Mouse (Mus musculus): ENCODE measurements around the gene Cdsn. TPM values are rescaled to one million over a fixed set of nuclear protein-coding genes. Genes with fewer than 3 reads are reported as not detected.
A peak's percentile ranks its signal among the peaks of the same experiment; 100 is the strongest.

The Cdsn gene
- polyA plus RNA-seq, 1 experiment from 2014 or later, result not detected

- H3K9me3 ChIP-seq, result no peaks in the 10 kb centered on the region
- H3K27ac ChIP-seq, result no peak overlapping the region
- WGBS, result 84% methylated on average over 9 of the region's 9 CpGs
- H3K27me3 ChIP-seq (ENCODE audit: poor library complexity, severe bottlenecking), result no peaks in the 10 kb centered on the region
- peaks cover 5% of the 10 kb centered on the region; the same call in 1 of the 2 replicates for H3K4me1 ChIP-seq
- no peaks in the 10 kb centered on the region for H3K36me3 ChIP-seq (replicated peaks)
- no peak for DNase-seq (ENCODE audit: extremely low spot score, low spot score)
- H3K4me3 ChIP-seq, result no peak overlapping the region
Measured at GRCm38 (mm10) chr17:35557351-35557750, 5.4 kb downstream of the Cdsn start.

- Histone ChIP-seq H3K4me3 (no peak overlapping the region), H3K9me3 (no peaks in the 10 kb centered on the region), H3K27me3 (ENCODE audit: poor library complexity, severe bottlenecking) (no peaks in the 10 kb centered on the region), H3K27ac (no peak overlapping the region), H3K4me1 (peaks cover 5% of the 10 kb centered on the region; the same call in 1 of the 2 replicates), H3K36me3 (replicated peaks) (no peaks in the 10 kb centered on the region)
- no peak for DNase-seq (ENCODE audit: extremely low spot score, low spot score)
- 63% methylated on average over 8 of the region's 8 CpGs for WGBS
Measured at GRCm38 (mm10) chr17:35558216-35558615, 6.3 kb downstream of the Cdsn start.

GRCm38 (mm10) chr17:35567150-35567549 lies 15.2 kb downstream of the Cdsn start, which contains the start of gene 2300002M23Rik:
Gene 2300002M23Rik, plus strand, starts transcription at chr17:35567450.
- Histone ChIP-seq H3K27ac (no peak within 1 kb of the TSS), H3K9me3 (no peaks in the 10 kb centered on the region), H3K4me1 (peaks cover 19% of the 10 kb centered on the region), H3K4me3 (no peak within 1 kb of the TSS), H3K36me3 (replicated peaks) (no peaks in the 10 kb centered on the region), H3K27me3 (ENCODE audit: poor library complexity, severe bottlenecking) (peaks cover 53% of the 10 kb centered on the region)
- DNase-seq (ENCODE audit: extremely low spot score, low spot score), result no peak
- WGBS, result 51% methylated on average over 3 of the region's 3 CpGs

GRCm38 (mm10) chr17:35567767-35568166 lies 15.8 kb downstream of the Cdsn start:
- Histone ChIP-seq H3K27ac (no peak overlapping the region), H3K36me3 (replicated peaks) (no peaks in the 10 kb centered on the region), H3K4me3 (no peak overlapping the region), H3K9me3 (no peaks in the 10 kb centered on the region), H3K27me3 (ENCODE audit: poor library complexity, severe bottlenecking) (peaks cover 53% of the 10 kb centered on the region), H3K4me1 (peaks cover 19% of the 10 kb centered on the region)
- DNase-seq (ENCODE audit: extremely low spot score, low spot score), result no peak
- 16% methylated on average over 9 of the region's 9 CpGs for WGBS

- DNase-seq (ENCODE audit: extremely low spot score, low spot score), result peak; percentile 51
- Histone ChIP-seq H3K36me3 (replicated peaks) (no peaks in the 10 kb centered on the region), H3K4me3 (peak overlapping the region; percentile 41), H3K27me3 (ENCODE audit: poor library complexity, severe bottlenecking) (peaks cover 53% of the 10 kb centered on the region), H3K4me1 (peaks cover 19% of the 10 kb centered on the region), H3K9me3 (no peaks in the 10 kb centered on the region), H3K27ac (peak overlapping the region; percentile 82)
- 4% methylated on average over 28 of the region's 28 CpGs for WGBS
Measured at GRCm38 (mm10) chr17:35569091-35569944, 17.4 kb downstream of the Cdsn start.

- H3K27me3 ChIP-seq (ENCODE audit: poor library complexity, severe bottlenecking), result peaks cover 53% of the 10 kb centered on the region
- H3K9me3 ChIP-seq, result no peaks in the 10 kb centered on the region
- no peak for DNase-seq (ENCODE audit: extremely low spot score, low spot score)
- no peaks in the 10 kb centered on the region for H3K36me3 ChIP-seq (replicated peaks)
- H3K4me1 ChIP-seq, result peaks cover 19% of the 10 kb centered on the region
- 81% methylated on average over 14 of the region's 14 CpGs for WGBS
- no peak overlapping the region for H3K27ac ChIP-seq
- no peak overlapping the region for H3K4me3 ChIP-seq
Measured at GRCm38 (mm10) chr17:35570836-35571235, 18.9 kb downstream of the Cdsn start.

GRCm38 (mm10) chr17:35571477-35571876 lies 19.5 kb downstream of the Cdsn start:
- 92% methylated on average over 7 of the region's 7 CpGs for WGBS
- no peaks in the 10 kb centered on the region for H3K36me3 ChIP-seq (replicated peaks)
- H3K27me3 ChIP-seq (ENCODE audit: poor library complexity, severe bottlenecking), result peaks cover 55% of the 10 kb centered on the region
- no peaks in the 10 kb centered on the region for H3K9me3 ChIP-seq
- DNase-seq (ENCODE audit: extremely low spot score, low spot score), result no peak
- peaks cover 19% of the 10 kb centered on the region for H3K4me1 ChIP-seq
- no peak overlapping the region for H3K4me3 ChIP-seq
- H3K27ac ChIP-seq, result no peak overlapping the region

- Histone ChIP-seq H3K27me3 (ENCODE audit: poor library complexity, severe bottlenecking) (peaks cover 14% of the 10 kb centered on the region), H3K4me1 (no peaks in the 10 kb centered on the region), H3K9me3 (no peaks in the 10 kb centered on the region; the same call in 1 of the 2 replicates), H3K27ac (no peak overlapping the region), H3K4me3 (no peak overlapping the region), H3K36me3 (replicated peaks) (no peaks in the 10 kb centered on the region)
- DNase-seq (ENCODE audit: extremely low spot score, low spot score), result peak; percentile 80
- WGBS, result 23% methylated on average over 6 of the region's 6 CpGs
Measured at GRCm38 (mm10) chr17:35578211-35578610, 26.3 kb downstream of the Cdsn start.

- H3K9me3 ChIP-seq, result peaks cover 4% of the 10 kb centered on the region
- H3K27ac ChIP-seq, result no peak overlapping the region
- DNase-seq (ENCODE audit: extremely low spot score, low spot score), result no peak
- no peaks in the 10 kb centered on the region for H3K27me3 ChIP-seq (ENCODE audit: poor library complexity, severe bottlenecking)
- WGBS, result 97% methylated on average over 1 of the region's 1 CpGs
- H3K4me3 ChIP-seq, result no peak overlapping the region
- H3K4me1 ChIP-seq, result peaks cover 5% of the 10 kb centered on the region
- no peaks in the 10 kb centered on the region for H3K36me3 ChIP-seq (replicated peaks)
Measured at GRCm38 (mm10) chr17:35582900-35583299, 31.0 kb downstream of the Cdsn start.

- no peak overlapping the region for H3K27ac ChIP-seq
- peaks cover 4% of the 10 kb centered on the region; the same call in 1 of the 2 replicates for H3K9me3 ChIP-seq
- peak; percentile 77 for DNase-seq (ENCODE audit: extremely low spot score, low spot score)
- H3K4me3 ChIP-seq, result peak overlapping the region; percentile 11; the same call in 1 of the 2 replicates
- H3K36me3 ChIP-seq (replicated peaks), result no peaks in the 10 kb centered on the region
- peaks cover 10% of the 10 kb centered on the region for H3K4me1 ChIP-seq
- 24% methylated on average over 16 of the region's 16 CpGs for WGBS
- H3K27me3 ChIP-seq (ENCODE audit: poor library complexity, severe bottlenecking), result no peaks in the 10 kb centered on the region
Measured at GRCm38 (mm10) chr17:35584330-35584937, 32.5 kb downstream of the Cdsn start.

GRCm38 (mm10) chr17:35587291-35587690 lies 35.4 kb downstream of the Cdsn start:
- no peak overlapping the region for H3K4me3 ChIP-seq
- 93% methylated on average over 1 of the region's 1 CpGs for WGBS
- DNase-seq (ENCODE audit: extremely low spot score, low spot score), result no peak
- H3K36me3 ChIP-seq (replicated peaks), result no peaks in the 10 kb centered on the region
- H3K27ac ChIP-seq, result no peak overlapping the region
- H3K9me3 ChIP-seq, result peaks cover 4% of the 10 kb centered on the region; the same call in 1 of the 2 replicates
- H3K27me3 ChIP-seq (ENCODE audit: poor library complexity, severe bottlenecking), result no peaks in the 10 kb centered on the region
- H3K4me1 ChIP-seq, result peaks cover 13% of the 10 kb centered on the region

GRCm38 (mm10) chr17:35588387-35588786 lies 36.5 kb downstream of the Cdsn start:
- no peaks in the 10 kb centered on the region for H3K36me3 ChIP-seq (replicated peaks)
- no peak overlapping the region for H3K4me3 ChIP-seq
- peaks cover 13% of the 10 kb centered on the region for H3K4me1 ChIP-seq
- no peaks in the 10 kb centered on the region for H3K27me3 ChIP-seq (ENCODE audit: poor library complexity, severe bottlenecking)
- H3K9me3 ChIP-seq, result peaks cover 4% of the 10 kb centered on the region; the same call in 1 of the 2 replicates
- peak overlapping the region; percentile 54; the same call in 1 of the 2 replicates for H3K27ac ChIP-seq
- DNase-seq (ENCODE audit: extremely low spot score, low spot score), result no peak
- WGBS, result 14% methylated on average over 4 of the region's 4 CpGs
